Mouse (Mus musculus): ENCODE data around the gene Enpp1. TPM values are rescaled to one million over a fixed set of nuclear protein-coding genes. Genes with fewer than 3 reads are reported as not detected.
"Not testable (repeated sequence)": the region's sequence is repeated elsewhere in the genome, so short reads cannot be mapped to it uniquely, and the experiment has no call there.

The Enpp1 gene
- polyA plus RNA-seq, 1 experiment from 2014 or later: 3.9 TPM

GRCm38 (mm10) chr10:24631122-24631521 is 80.8 kb downstream of the Enpp1 start:
- H3K9me3 ChIP-seq (replicated peaks): no peaks in the 10 kb centered on the region
- no peak for ATAC-seq (replicated peaks; ENCODE audit: low FRiP score)
- WGBS: 93% methylated on average over 5 of the region's 5 CpGs
- H3K27ac ChIP-seq: no peak overlapping the region
- H3K4me2 ChIP-seq: no peak overlapping the region
- no peaks in the 10 kb centered on the region for H3K36me3 ChIP-seq
- no peaks in the 10 kb centered on the region for H3K27me3 ChIP-seq
- H3K4me1 ChIP-seq: peaks cover 16% of the 10 kb centered on the region; the same call in 1 of the 2 replicates
- H3K4me3 ChIP-seq (replicated peaks): no peak overlapping the region
- H3K9ac ChIP-seq: no peak overlapping the region

GRCm38 (mm10) chr10:24630469-24631081 is 81.4 kb downstream of the Enpp1 start:
- Histone ChIP-seq H3K4me3 (replicated peaks) (no peak overlapping the region), H3K4me2 (no peak overlapping the region; the same call in 1 of the 2 replicates), H3K27ac (no peak overlapping the region), H3K27me3 (no peaks in the 10 kb centered on the region), H3K9me3 (replicated peaks) (no peaks in the 10 kb centered on the region), H3K4me1 (peaks cover 15% of the 10 kb centered on the region; the same call in 1 of the 2 replicates), H3K36me3 (no peaks in the 10 kb centered on the region), H3K9ac (no peak overlapping the region)
- ATAC-seq (replicated peaks; ENCODE audit: low FRiP score): no peak
- WGBS: 27% methylated on average over 18 of the region's 18 CpGs

GRCm38 (mm10) chr10:24629086-24629720 is 82.8 kb downstream of the Enpp1 start:
- ATAC-seq (replicated peaks; ENCODE audit: low FRiP score): peak; percentile 69
- H3K27ac ChIP-seq: peak overlapping the region; percentile 49
- H3K4me2 ChIP-seq: no peak overlapping the region
- no peak overlapping the region for H3K9ac ChIP-seq
- H3K9me3 ChIP-seq (replicated peaks): no peaks in the 10 kb centered on the region
- 65% methylated on average over 9 of the region's 9 CpGs for WGBS
- no peak overlapping the region for H3K4me3 ChIP-seq (replicated peaks)
- H3K36me3 ChIP-seq: no peaks in the 10 kb centered on the region
- no peaks in the 10 kb centered on the region for H3K27me3 ChIP-seq
- peaks cover 10% of the 10 kb centered on the region; the same call in 1 of the 2 replicates for H3K4me1 ChIP-seq

- H3K4me2 ChIP-seq: no peak overlapping the region
- H3K9me3 ChIP-seq (replicated peaks): no peaks in the 10 kb centered on the region
- no peak overlapping the region for H3K4me3 ChIP-seq (replicated peaks)
- WGBS: 72% methylated on average over 9 of the region's 9 CpGs
- 0 out of 2 replicates have a peak, but pooled peaks cover 8% of the 10 kb centered on the region for H3K4me1 ChIP-seq
- no peaks in the 10 kb centered on the region for H3K36me3 ChIP-seq
- no peak overlapping the region for H3K27ac ChIP-seq
- no peak for ATAC-seq (replicated peaks; ENCODE audit: low FRiP score)
- no peak overlapping the region for H3K9ac ChIP-seq
- H3K27me3 ChIP-seq: no peaks in the 10 kb centered on the region
Measured at GRCm38 (mm10) chr10:24628466-24628865, 83.5 kb downstream of the Enpp1 start.

GRCm38 (mm10) chr10:24627262-24627661 is 84.7 kb downstream of the Enpp1 start:
- Histone ChIP-seq H3K4me2 (no peak overlapping the region), H3K27me3 (no peaks in the 10 kb centered on the region), H3K27ac (no peak overlapping the region), H3K4me3 (replicated peaks) (no peak overlapping the region), H3K36me3 (no peaks in the 10 kb centered on the region), H3K9me3 (replicated peaks) (no peaks in the 10 kb centered on the region), H3K9ac (no peak overlapping the region), H3K4me1 (0 out of 2 replicates have a peak, but pooled peaks cover 8% of the 10 kb centered on the region)
- ATAC-seq (replicated peaks; ENCODE audit: low FRiP score): peak; percentile 56
- WGBS: 59% methylated on average over 12 of the region's 12 CpGs

- no peak overlapping the region for H3K9ac ChIP-seq
- H3K4me1 ChIP-seq: 0 out of 2 replicates have a peak, but pooled peaks cover 8% of the 10 kb centered on the region
- H3K36me3 ChIP-seq: no peaks in the 10 kb centered on the region
- no peak overlapping the region for H3K27ac ChIP-seq
- no peak overlapping the region for H3K4me3 ChIP-seq (replicated peaks)
- WGBS: 42% methylated on average over 24 of the region's 24 CpGs
- no peaks in the 10 kb centered on the region for H3K9me3 ChIP-seq (replicated peaks)
- no peak for ATAC-seq (replicated peaks; ENCODE audit: low FRiP score)
- no peaks in the 10 kb centered on the region for H3K27me3 ChIP-seq
- H3K4me2 ChIP-seq: peak overlapping the region; percentile 45
Measured at GRCm38 (mm10) chr10:24625060-24625701, 86.8 kb downstream of the Enpp1 start.

- WGBS: 31% methylated on average over 7 of the region's 7 CpGs
- Histone ChIP-seq H3K4me1 (0 out of 2 replicates have a peak, but pooled peaks cover 4% of the 10 kb centered on the region), H3K9me3 (replicated peaks) (no peaks in the 10 kb centered on the region), H3K4me2 (no peak overlapping the region), H3K36me3 (no peaks in the 10 kb centered on the region), H3K27ac (no peak overlapping the region), H3K27me3 (no peaks in the 10 kb centered on the region), H3K4me3 (replicated peaks) (no peak overlapping the region), H3K9ac (no peak overlapping the region)
- no peak for ATAC-seq (replicated peaks; ENCODE audit: low FRiP score)
Measured at GRCm38 (mm10) chr10:24622586-24622985, 89.4 kb downstream of the Enpp1 start.

GRCm38 (mm10) chr10:24621572-24621971 is 90.4 kb downstream of the Enpp1 start:
- 36% methylated on average over 9 of the region's 9 CpGs for WGBS
- ATAC-seq (replicated peaks; ENCODE audit: low FRiP score): no peak
- no peaks in the 10 kb centered on the region for H3K27me3 ChIP-seq

GRCm38 (mm10) chr10:24616572-24616971 is 95.4 kb downstream of the Enpp1 start:
- H3K36me3 ChIP-seq; H3K27ac ChIP-seq; H3K4me2 ChIP-seq; H3K4me1 ChIP-seq; H3K27me3 ChIP-seq; H3K9ac ChIP-seq; ATAC-seq (replicated peaks; ENCODE audit: low FRiP score); H3K4me3 ChIP-seq (replicated peaks); H3K9me3 ChIP-seq (replicated peaks): not testable (repeated sequence)
- 94% methylated on average over 1 of the region's 1 CpGs for WGBS

More at GRCm38 (mm10) chr10:24621572-24621971, 90.4 kb downstream of the Enpp1 start:
- Histone ChIP-seq H3K4me3 (replicated peaks) (no peak overlapping the region), H3K9ac (no peak overlapping the region), H3K4me2 (no peak overlapping the region), H3K4me1 (0 out of 2 replicates have a peak, but pooled peaks cover 4% of the 10 kb centered on the region), H3K9me3 (replicated peaks) (0 out of 2 replicates have a peak, but pooled peaks cover 3% of the 10 kb centered on the region), H3K27ac (no peak overlapping the region), H3K36me3 (no peaks in the 10 kb centered on the region)

- 91% methylated on average over 6 of the region's 6 CpGs for WGBS
- Histone ChIP-seq H3K9ac (no peak overlapping the region), H3K27me3 (no peaks in the 10 kb centered on the region), H3K9me3 (replicated peaks) (0 out of 2 replicates have a peak, but pooled peaks cover 3% of the 10 kb centered on the region), H3K27ac (no peak overlapping the region), H3K4me3 (replicated peaks) (no peak overlapping the region), H3K4me1 (no peaks in the 10 kb centered on the region), H3K36me3 (no peaks in the 10 kb centered on the region), H3K4me2 (no peak overlapping the region)
- ATAC-seq (replicated peaks; ENCODE audit: low FRiP score): no peak
Measured at GRCm38 (mm10) chr10:24615799-24616198, 96.2 kb downstream of the Enpp1 start.

GRCm38 (mm10) chr10:24614726-24615125 is 97.2 kb downstream of the Enpp1 start:
- no peak overlapping the region for H3K4me2 ChIP-seq
- no peaks in the 10 kb centered on the region for H3K4me1 ChIP-seq
- no peak overlapping the region for H3K27ac ChIP-seq
- no peak overlapping the region for H3K4me3 ChIP-seq (replicated peaks)
- WGBS: 91% methylated on average over 4 of the region's 4 CpGs
- H3K9ac ChIP-seq: no peak overlapping the region
- 0 out of 2 replicates have a peak, but pooled peaks cover 3% of the 10 kb centered on the region for H3K9me3 ChIP-seq (replicated peaks)
- no peak for ATAC-seq (replicated peaks; ENCODE audit: low FRiP score)
- no peaks in the 10 kb centered on the region for H3K36me3 ChIP-seq
- H3K27me3 ChIP-seq: no peaks in the 10 kb centered on the region

GRCm38 (mm10) chr10:24609766-24610165 is 102.2 kb downstream of the Enpp1 start:
- no peaks in the 10 kb centered on the region for H3K27me3 ChIP-seq
- no peak overlapping the region for H3K27ac ChIP-seq
- no peak overlapping the region for H3K4me2 ChIP-seq
- no peak for ATAC-seq (replicated peaks; ENCODE audit: low FRiP score)
- H3K9me3 ChIP-seq (replicated peaks): no peaks in the 10 kb centered on the region
- H3K36me3 ChIP-seq: no peaks in the 10 kb centered on the region
- WGBS: 85% methylated on average over 9 of the region's 9 CpGs
- H3K4me1 ChIP-seq: no peaks in the 10 kb centered on the region
- no peak overlapping the region for H3K4me3 ChIP-seq (replicated peaks)
- no peak overlapping the region for H3K9ac ChIP-seq
